Mouse (Mus musculus): ENCODE results near the gene Ift81.
A peak's percentile ranks its signal among the peaks of the same experiment; 100 is the strongest.

The Ift81 gene

DNA sequence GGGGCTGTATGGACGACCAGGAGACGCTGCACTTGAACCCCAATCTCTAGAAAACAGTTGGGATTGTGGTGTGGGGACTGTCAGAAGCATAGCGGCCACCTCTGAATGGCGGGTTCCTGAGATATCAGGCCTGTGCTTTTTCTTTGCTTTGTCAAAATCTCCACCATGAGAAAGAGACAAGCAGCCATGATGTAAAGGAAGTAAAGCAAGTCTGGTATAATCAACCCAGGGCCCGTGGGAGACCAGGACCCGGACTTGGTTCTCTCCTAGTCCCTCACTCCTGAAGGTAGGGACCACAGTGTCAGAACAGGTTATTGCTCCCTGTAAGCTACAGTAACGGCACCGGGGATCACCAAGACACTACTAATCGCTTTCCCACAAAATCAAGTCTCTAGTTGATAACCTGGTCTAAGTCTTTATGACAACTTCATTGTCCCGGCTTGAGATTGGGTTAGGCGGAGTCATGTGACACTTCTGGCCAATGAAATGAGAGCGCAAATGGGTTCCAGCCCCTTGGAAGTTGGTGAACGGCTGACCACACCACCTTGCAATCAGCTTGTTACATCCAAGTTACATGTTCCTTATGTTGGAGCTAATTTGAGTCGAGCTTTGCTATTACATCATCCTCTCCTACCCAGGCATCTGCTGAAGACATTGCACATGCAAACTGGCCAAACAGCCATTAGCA lies 11.4 kb upstream of the Ift81 start:
- DNase-seq (ENCODE audit: low read depth, low spot score), result no peak

DNA sequence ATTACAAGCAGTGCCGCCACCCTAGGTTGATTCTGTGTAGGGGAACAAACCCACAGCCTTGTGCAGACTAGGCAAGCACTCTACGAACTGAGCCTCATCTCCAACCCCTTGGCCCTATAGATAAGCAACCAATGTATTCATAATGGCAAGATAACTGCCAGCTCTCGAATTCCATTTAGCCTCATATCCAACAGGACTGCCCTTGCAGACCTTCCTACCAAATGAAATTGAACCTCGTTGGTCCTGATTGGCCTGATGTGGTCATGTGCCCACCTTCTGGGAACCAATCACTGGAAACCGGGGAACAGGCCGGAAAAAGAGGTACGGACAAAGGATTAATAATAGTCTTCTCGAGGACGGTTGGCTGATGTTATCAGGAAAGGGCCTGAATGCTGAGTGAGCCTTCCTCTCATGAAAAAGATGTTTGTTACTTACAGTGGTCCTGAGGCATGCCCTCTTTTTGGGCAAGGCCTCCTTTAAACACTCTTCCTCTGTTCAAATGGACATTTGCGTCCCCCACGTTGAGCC lies 10.7 kb upstream of the Ift81 start:
- DNase-seq (ENCODE audit: low read depth, low spot score), result no peak

DNA sequence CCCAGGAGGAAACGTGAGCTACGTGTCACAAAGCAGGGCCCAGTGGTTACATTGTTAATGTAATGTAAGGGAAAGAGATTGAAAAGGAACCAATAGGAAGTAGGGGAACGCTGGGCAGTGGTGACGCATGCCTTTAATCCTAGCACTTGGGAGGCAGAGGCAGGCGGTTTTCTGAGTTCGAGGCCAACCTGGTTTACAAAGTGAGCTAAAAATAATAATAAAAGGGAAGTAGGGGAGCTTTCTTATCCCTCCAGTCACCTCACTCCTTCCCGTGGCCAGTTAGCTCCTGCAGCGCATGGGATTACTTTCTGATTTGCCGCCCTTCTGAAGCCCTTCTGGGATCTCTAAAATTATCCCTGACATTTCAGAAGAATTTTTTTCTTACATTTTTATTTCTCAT lies 9.5 kb upstream of the Ift81 start:
- DNase-seq (ENCODE audit: low read depth, low spot score), result no peak

DNA sequence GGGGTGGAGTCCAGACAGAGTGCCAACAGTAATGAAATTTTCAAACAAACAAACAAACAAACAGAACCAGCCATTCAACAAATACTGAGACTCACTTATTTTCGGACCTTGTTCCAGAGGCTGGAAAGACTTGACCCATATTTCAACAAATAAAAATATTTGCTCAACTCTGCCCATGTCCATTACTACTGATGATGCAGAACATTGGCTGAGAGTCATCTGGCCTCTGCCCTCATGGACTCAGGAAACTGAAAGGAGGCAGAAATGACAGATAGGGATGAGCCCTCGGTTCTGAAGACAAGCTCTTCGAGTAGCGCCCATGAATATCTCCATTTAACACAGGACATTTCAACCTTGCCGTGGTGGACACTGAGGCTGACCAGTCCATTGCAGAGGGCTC lies 8.2 kb upstream of the Ift81 start:
- no peak for DNase-seq (ENCODE audit: low read depth, low spot score)

GRCm38 (mm10) chr5:122621376-122621886 lies 7.1 kb upstream of the Ift81 start:
- no peak for DNase-seq (ENCODE audit: low read depth, low spot score)

- no peak for DNase-seq (ENCODE audit: low read depth, low spot score)
Measured at GRCm38 (mm10) chr5:122619686-122620296, 5.5 kb upstream of the Ift81 start.

DNA sequence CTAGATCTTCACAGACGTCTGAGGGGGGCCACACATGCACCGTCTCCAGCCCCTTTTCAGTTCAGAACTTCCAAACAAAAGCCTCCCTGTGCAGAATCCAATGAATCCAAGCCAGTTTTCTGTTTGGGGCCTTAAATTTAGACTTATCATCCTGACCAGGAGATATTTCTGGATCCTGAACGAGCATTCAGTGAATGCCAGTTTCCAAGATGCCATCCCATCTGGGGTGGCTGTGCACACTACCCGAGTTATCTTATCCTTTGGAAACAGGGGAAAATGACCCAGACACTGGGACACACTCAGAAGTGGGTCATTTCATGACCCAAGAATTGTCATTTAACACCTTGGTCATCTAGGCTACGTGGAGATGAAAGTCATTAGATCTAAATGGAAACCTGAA lies 3.4 kb upstream of the Ift81 start:
- no peak for DNase-seq (ENCODE audit: low read depth, low spot score)

DNA sequence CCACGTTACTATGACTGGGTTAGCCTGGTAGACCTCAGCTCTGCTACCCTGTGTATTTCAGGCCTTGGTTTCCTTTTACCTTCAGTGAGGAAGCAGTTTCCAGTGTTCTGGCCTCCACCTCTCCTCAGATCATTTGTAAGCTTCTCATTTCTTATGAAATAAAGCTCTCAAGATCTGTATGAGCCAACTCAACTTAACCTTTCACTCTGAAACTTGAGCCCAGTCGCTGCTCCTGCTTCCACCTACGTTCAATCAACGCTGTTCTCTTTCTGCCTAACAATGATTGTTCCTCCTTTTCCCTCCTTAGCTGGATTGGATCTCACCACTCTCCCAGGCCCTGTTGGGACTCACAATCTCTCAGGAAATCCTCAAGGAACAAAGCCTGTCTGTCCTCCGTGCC lies 2.7 kb downstream of the Ift81 start:
- no peak for DNase-seq (ENCODE audit: low read depth, low spot score)

DNA sequence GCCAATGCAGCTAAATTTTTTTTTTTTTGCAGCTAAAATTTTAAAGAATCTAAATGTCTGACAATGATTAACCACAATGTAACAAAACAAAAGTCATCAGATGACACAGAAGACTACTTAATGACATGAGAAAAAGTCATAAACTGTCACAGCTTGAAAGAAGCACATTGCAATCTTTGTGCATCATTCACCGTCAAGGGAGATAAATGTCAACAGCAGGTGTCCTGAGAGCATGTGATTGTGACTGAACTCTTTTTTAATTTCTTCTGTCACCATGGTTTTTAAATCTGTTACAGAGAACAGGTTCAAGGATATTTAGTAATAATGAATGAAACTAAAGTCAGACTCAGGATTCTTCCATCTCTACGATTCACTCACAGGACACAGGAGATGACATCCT lies 9.4 kb downstream of the Ift81 start:
- DNase-seq (ENCODE audit: low read depth, low spot score), result no peak

DNA sequence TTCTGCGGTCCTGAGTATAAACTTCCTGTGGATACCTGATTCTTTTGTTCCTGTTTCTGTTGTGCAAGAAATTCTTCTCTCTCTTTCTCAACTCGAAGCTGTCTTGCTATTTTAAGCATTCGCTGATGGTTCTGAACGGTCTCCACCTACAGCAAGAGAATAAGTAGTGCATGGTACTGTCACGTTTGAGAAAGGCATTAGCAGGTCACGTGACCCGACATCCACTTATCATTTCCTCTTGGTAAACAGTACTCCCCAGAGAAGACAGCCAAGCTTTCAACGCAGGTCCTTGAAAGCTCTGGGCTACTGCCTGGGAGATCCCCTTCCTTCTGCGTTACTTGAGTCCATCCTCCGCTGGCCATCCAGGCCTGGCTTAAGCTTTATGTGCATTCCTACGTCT lies 12.1 kb downstream of the Ift81 start:
- peak; percentile 91 for DNase-seq (ENCODE audit: low read depth, low spot score)

DNA sequence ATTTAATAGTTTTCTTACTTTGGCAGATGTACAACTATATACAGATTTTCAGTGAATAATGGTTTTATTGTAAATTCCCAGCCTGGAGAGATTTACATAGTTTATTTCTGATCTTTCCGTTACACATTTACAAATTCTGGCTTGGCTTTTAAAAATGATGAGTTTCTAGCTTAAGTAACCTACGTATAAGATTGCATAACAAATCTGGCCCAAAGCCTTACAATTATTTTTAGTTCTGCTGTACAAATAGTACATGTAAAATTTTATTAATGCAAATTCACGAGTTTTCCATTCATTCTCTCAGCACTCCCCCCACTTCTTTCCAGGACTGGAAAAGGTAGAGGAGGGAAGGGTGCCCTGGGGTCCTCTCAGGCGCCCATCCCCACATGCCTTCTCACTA lies 18.8 kb downstream of the Ift81 start:
- DNase-seq (ENCODE audit: low read depth, low spot score), result no peak

- no peak for DNase-seq (ENCODE audit: low read depth, low spot score)
Measured at GRCm38 (mm10) chr5:122589891-122590290, 24.4 kb downstream of the Ift81 start.

DNA sequence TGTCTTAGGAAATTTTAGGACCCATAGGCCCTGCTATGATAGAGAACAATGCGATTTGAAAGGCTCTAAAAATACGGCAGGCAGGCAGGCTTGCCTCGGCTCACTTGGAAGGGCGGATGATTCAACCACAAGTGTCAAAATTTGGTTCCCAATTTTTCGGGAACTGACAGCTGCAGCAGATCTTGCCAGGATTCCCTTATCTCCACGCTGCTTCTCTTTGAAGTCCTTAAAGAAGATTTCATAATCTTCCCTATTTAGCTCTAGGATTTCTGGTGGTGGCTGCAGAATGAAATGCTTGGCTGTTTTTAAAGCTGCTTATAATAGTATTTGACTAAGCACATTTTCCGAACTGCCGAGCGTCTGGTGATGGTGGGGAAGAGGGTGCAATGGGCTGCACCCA lies 28.8 kb downstream of the Ift81 start:
- no peak for DNase-seq (ENCODE audit: low read depth, low spot score)

DNA sequence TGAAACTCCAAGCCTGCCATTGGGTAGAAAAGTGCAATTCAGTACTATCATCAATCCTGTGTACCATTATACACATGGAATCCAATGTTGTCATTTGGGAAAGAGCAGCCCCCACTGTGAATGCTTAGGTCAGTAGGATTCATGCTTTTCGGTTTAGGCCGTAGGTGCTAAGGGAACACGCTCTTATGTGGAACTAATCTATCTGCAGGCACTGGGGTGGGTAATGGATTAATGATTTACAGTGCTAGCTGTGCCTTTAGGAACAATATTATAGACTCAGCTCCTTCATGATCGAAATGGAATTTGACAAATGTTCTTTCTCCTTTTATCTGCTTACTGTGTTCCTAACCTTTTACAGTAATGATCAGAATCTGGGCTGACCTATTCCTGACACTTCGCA lies 30.2 kb downstream of the Ift81 start:
- no peak for DNase-seq (ENCODE audit: low read depth, low spot score)

DNA sequence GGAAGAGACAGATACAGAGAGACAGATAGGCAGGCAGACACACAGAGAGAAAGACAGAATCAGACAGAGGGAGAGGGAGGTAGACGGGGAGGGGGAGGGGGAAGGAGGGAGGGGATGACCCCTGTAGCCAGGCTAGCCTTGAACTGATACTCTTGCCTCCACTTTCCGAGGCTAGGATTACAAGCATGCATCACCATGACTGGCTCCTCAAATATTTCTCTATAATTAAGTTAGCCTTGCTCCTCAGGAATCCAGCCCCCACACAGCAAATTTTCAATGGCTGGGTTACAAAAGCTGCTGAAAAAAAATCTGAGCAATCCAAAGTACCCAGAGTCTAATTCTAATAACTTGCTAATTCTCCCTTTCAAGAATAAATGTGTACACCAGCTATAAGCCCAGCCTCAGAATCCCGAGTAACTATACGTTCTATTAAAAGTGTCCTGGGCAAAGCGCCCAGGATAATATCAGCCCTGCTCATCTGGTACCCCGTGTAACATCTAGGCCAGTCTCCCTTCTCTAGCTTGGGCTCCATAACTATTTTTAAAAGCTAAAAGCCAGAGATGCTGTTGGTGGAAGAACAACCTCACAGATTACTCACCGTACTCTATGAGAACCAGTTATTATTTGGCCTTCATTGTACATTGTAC lies 37.5 kb downstream of the Ift81 start:
- DNase-seq (ENCODE audit: low read depth, low spot score), result no peak

DNA sequence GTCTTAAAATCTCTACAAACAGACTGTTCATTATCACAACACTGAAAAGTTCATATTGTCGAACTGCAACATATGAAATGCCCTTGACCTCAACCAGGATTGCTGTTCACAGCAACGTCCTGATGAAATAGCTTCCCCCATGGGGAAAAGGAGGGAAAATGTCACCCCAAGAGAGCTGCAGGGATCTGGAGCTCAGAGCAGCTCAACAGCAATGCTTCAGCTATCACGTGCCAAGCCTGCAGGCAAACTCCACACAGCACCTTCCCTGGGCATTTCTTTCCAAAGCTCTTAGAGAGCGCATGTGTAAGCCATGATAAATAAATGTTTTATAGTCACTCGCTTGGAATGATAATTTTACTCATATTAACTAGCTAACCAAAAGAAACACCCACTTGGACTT lies 42.3 kb downstream of the Ift81 start:
- DNase-seq (ENCODE audit: low read depth, low spot score), result no peak

GRCm38 (mm10) chr5:122566626-122567025 lies 47.7 kb downstream of the Ift81 start:
- DNase-seq (ENCODE audit: low read depth, low spot score), result no peak

GRCm38 (mm10) chr5:122560654-122561053 lies 53.7 kb downstream of the Ift81 start:
- no peak for DNase-seq (ENCODE audit: low read depth, low spot score)

- no peak for DNase-seq (ENCODE audit: low read depth, low spot score)
Measured at GRCm38 (mm10) chr5:122558127-122558526, 56.2 kb downstream of the Ift81 start.

DNA sequence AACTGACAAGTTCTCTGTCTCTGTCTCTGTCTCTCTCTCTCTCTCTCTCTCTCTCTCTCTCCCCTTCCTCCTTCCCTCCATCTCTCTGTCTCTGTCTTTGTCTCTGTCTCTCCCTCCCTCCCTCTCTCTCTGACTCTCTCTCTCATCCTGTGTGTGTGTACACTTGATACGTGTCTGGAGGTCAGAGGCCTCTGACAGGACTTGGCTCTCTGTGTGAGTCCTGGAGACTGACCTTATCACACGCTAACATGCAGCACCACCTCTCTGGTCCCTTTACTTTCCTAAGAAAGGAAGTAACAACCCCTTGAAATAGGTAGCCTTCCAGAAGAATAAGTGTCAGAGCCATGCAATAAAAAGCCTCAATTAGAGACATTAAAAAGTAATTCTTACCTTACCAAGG lies 59.2 kb downstream of the Ift81 start:
- no peak for DNase-seq (ENCODE audit: low read depth, low spot score)

DNA sequence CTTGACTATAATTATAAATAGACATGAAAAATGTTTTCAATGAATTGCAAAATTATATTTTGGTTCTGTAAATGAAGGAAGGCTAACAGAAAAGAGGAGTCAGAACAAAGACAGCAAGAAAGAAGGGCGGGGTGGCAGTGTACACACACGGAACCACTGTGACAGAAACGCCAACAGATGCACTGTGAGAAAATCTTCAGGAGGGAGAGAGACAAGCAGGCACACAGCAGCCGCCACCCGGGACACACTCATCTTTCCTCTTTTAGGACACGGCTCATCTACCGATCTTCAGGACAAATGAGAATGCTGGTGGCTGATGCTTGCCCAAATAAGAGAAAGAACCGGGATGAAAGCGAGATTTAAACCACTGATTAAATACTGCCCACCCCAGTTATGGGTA lies 61.7 kb downstream of the Ift81 start:
- DNase-seq (ENCODE audit: low read depth, low spot score), result no peak

DNA sequence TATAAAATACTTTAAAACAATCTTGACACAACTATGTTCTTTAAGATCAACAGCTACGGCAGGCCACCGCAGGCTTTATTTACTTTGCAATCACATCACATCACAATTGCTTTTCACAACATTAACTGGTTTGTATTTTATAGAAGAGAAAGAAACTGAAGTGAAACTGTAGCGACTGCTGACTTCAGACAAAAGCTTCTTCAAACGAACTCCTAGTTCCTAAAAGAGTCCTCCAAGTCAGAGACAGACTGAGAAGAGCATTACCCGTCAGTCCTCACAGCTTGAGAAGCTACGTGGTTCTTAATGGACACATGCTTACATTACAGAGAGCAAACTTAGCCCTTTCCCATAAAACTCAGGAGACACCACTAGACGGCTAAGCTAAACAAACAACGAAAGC lies 63.9 kb downstream of the Ift81 start:
- DNase-seq (ENCODE audit: low read depth, low spot score), result no peak

GRCm38 (mm10) chr5:122548671-122549070 lies 65.6 kb downstream of the Ift81 start:
- DNase-seq (ENCODE audit: low read depth, low spot score), result peak; percentile 80

Measured in CD4-positive, CD25-positive, alpha-beta regulatory T cell, adult 2 months (primary cell).